Comparison of ENCODE assay signal across 11 mouse cellular contexts in the genomic region with DNA sequence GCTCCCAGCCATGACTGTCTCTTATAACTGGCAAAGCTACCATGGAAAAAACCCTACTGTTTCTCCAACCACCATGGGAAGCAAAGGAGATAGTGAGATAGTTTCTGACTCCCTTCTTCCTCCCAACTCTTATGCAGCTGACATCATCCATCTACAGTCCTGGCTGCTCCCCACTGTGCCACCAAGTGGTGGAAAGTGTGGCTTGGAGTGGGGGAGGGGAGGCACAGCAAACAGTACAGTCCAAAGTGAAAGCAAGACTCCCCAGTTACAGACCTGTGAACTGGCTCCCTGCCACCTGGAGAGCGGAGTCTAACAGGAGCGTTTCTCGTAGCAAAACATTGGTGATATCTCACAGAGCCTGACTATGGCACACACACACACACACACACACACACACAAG. TPM values are rescaled to one million over a fixed set of nuclear protein-coding genes. Genes with fewer than 3 reads are reported as not detected.
DNase-seq lines count a peak whose midpoint lies in the region; ATAC-seq and TF ChIP-seq lines count a peak whose summit lies in the region.
"Had no signal": no experiment of that assay in that cellular context is flagged by ENCODE, and none has a peak within 500 bp of the region (broad histone marks: within the 10 kb centered on the region; RNA-seq: fewer than 3 reads in every experiment).

No protein-coding gene starts in this region.

- peak; percentile 14; the same call in 1 of the 2 replicates for TF ChIP-seq CTCF in lung, embryonic 14.5 days (IDR thresholded peaks at IDR 0.05; ENCODE audit: low read depth)

- H3K27ac ChIP-seq in lung, embryonic 14.5 days (ENCODE audit: low read depth): no peak overlapping the region
- no peak overlapping the region for H3K27ac ChIP-seq in stomach, embryonic 16.5 days (ENCODE audit: low read length)
- H3K27ac ChIP-seq in hindbrain, embryonic 14.5 days: no peak overlapping the region
- H3K27ac ChIP-seq: embryonic facial prominence, embryonic 15.5 days; hindbrain, embryonic 12.5 days; midbrain, embryonic 10.5 days had no signal

- no peaks in the 10 kb centered on the region for H3K9me3 ChIP-seq in lung, embryonic 14.5 days (ENCODE audit: low read depth, low read length)
- H3K9me3 ChIP-seq in stomach, embryonic 16.5 days (replicated peaks; ENCODE audit: control insufficient read depth, low read length): no peaks in the 10 kb centered on the region
- H3K9me3 ChIP-seq in hindbrain, embryonic 14.5 days (ENCODE audit: control insufficient read depth, low read length): no peaks in the 10 kb centered on the region
- H3K9me3 ChIP-seq: embryonic facial prominence, embryonic 15.5 days; hindbrain, embryonic 12.5 days; midbrain, embryonic 10.5 days had no signal

- H3K4me2 ChIP-seq in lung, embryonic 14.5 days: no peak overlapping the region
- no peak overlapping the region for H3K4me2 ChIP-seq in stomach, embryonic 16.5 days (ENCODE audit: low read depth, low read length)
- no peak overlapping the region for H3K4me2 ChIP-seq in hindbrain, embryonic 14.5 days (replicated peaks)
- H3K4me2 ChIP-seq: embryonic facial prominence, embryonic 15.5 days; hindbrain, embryonic 12.5 days had no signal

- H3K36me3 ChIP-seq in lung, embryonic 14.5 days (ENCODE audit: insufficient read depth): no peaks in the 10 kb centered on the region
- no peaks in the 10 kb centered on the region for H3K36me3 ChIP-seq in stomach, embryonic 16.5 days (ENCODE audit: control insufficient read depth, insufficient read depth, low read length)
- no peaks in the 10 kb centered on the region for H3K36me3 ChIP-seq in hindbrain, embryonic 14.5 days (replicated peaks; ENCODE audit: control insufficient read depth, insufficient read depth)
- H3K36me3 ChIP-seq: embryonic facial prominence, embryonic 15.5 days; hindbrain, embryonic 12.5 days; midbrain, embryonic 10.5 days had no signal

- no peak overlapping the region for H3K4me3 ChIP-seq in lung, embryonic 14.5 days (ENCODE audit: low read depth, low read length)
- H3K4me3 ChIP-seq in stomach, embryonic 16.5 days (replicated peaks; ENCODE audit: low read length): no peak overlapping the region
- H3K4me3 ChIP-seq in hindbrain, embryonic 14.5 days (replicated peaks; ENCODE audit: low read length): no peak overlapping the region
- H3K4me3 ChIP-seq: embryonic facial prominence, embryonic 15.5 days; hindbrain, embryonic 12.5 days; midbrain, embryonic 10.5 days had no signal

- H3K27me3 ChIP-seq in lung, embryonic 14.5 days (ENCODE audit: insufficient read depth, low read length): no peaks in the 10 kb centered on the region
- no peaks in the 10 kb centered on the region for H3K27me3 ChIP-seq in stomach, embryonic 16.5 days (ENCODE audit: control insufficient read depth, insufficient read depth, low read length)
- no peaks in the 10 kb centered on the region for H3K27me3 ChIP-seq in hindbrain, embryonic 14.5 days (ENCODE audit: control insufficient read depth, insufficient read depth, low read length)
- H3K27me3 ChIP-seq: embryonic facial prominence, embryonic 15.5 days had no signal

- H3K9ac ChIP-seq in lung, embryonic 14.5 days: no peak overlapping the region
- no peak overlapping the region for H3K9ac ChIP-seq in stomach, embryonic 16.5 days (ENCODE audit: low read length)
- H3K9ac ChIP-seq in hindbrain, embryonic 14.5 days: no peak overlapping the region
- H3K9ac ChIP-seq: embryonic facial prominence, embryonic 15.5 days; hindbrain, embryonic 12.5 days had no signal

- 68% methylated on average over 3 of the region's 3 CpGs for WGBS in lung, embryonic 14.5 days
- 75% methylated on average over 3 of the region's 3 CpGs for WGBS in stomach, embryonic 16.5 days
- WGBS in hindbrain, embryonic 14.5 days: 90% methylated on average over 3 of the region's 3 CpGs

- ATAC-seq in lung, embryonic 14.5 days (ENCODE audit: insufficient read depth): no peak
- ATAC-seq in stomach, embryonic 16.5 days (ENCODE audit: insufficient read depth, low FRiP score): 0 out of 2 replicates have a peak, but pooled peaks have one; percentile 41
- ATAC-seq in hindbrain, embryonic 14.5 days (ENCODE audit: low FRiP score): no peak

- H3K4me1 ChIP-seq in lung, embryonic 14.5 days (ENCODE audit: insufficient read depth): no peaks in the 10 kb centered on the region
- H3K4me1 ChIP-seq in stomach, embryonic 16.5 days (ENCODE audit: control insufficient read depth, insufficient read depth, low read length): peaks cover 4% of the 10 kb centered on the region; the same call in 1 of the 2 replicates
- H3K4me1 ChIP-seq in hindbrain, embryonic 14.5 days (replicated peaks; ENCODE audit: control insufficient read depth, insufficient read depth, low read length): no peaks in the 10 kb centered on the region
- H3K4me1 ChIP-seq: embryonic facial prominence, embryonic 15.5 days had no signal

- DNase-seq in lung, embryonic 14.5 days: no peak
- no peak for DNase-seq in lung, postnatal 14 days
- peak; percentile 40 for DNase-seq in R1 (ENCODE audit: low read depth, low spot score)
- peak; percentile 57 for DNase-seq in kidney, postnatal 10 days
- no peak for DNase-seq in hindbrain, embryonic 14.5 days (ENCODE audit: low spot score)
- DNase-seq in adrenal gland, adult 2 months: no peak
- DNase-seq in heart, adult 18-20 months: no peak

RNA-seq across cellular contexts. Expression of gene Mrpl46, which starts 20.5 kb away (rescaled TPM):
- 67.2 and 68.6 TPM in 2 replicates for polyA plus RNA-seq in lung, embryonic 14.5 days (2014; fragmentation: Nextera tagmentation; extraction: Ambion mirVana)
- 54.7 and 63.2 TPM in 2 replicates for polyA plus RNA-seq in stomach, embryonic 16.5 days (2015; fragmentation: Nextera tagmentation; extraction: Ambion mirVana)
- 58.3 and 62.1 TPM in 2 replicates for polyA plus RNA-seq in hindbrain, embryonic 14.5 days (2014; fragmentation: Nextera tagmentation; extraction: Ambion mirVana)
- total RNA-seq in adrenal gland, adult 2 months (2021): 10 to 100 TPM; 39.3 to 52.6 TPM
- polyA plus RNA-seq in adrenal gland, adult 2 months (2012; rRNA removed): 11.6 and 13.5 TPM in 2 replicates
- total RNA-seq in heart, adult 18-20 months (2021): 10 to 100 TPM; 52.6 to 59.5 TPM

RNA-seq across cellular contexts. Expression of gene Mrps11, which starts 20.9 kb away (rescaled TPM):
- polyA plus RNA-seq in lung, embryonic 14.5 days (2014; fragmentation: Nextera tagmentation; extraction: Ambion mirVana): 74.5 and 77.6 TPM in 2 replicates
- polyA plus RNA-seq in stomach, embryonic 16.5 days (2015; fragmentation: Nextera tagmentation; extraction: Ambion mirVana): 64.0 and 65.6 TPM in 2 replicates
- 62.6 and 65.6 TPM in 2 replicates for polyA plus RNA-seq in hindbrain, embryonic 14.5 days (2014; fragmentation: Nextera tagmentation; extraction: Ambion mirVana)
- 100 to 1,000 TPM in 1 of 2 experiments, 10 to 100 TPM in 1; 84.2 to 116 TPM for total RNA-seq in adrenal gland, adult 2 months (2021)
- 69.0 and 77.7 TPM in 2 replicates for polyA plus RNA-seq in adrenal gland, adult 2 months (2012; rRNA removed)
- total RNA-seq in heart, adult 18-20 months (2021): 10 to 100 TPM; 39.5 to 40.1 TPM

RNA-seq across cellular contexts. Expression of gene Det1, which starts 43.2 kb away (rescaled TPM):
- 19.7 and 22.0 TPM in 2 replicates for polyA plus RNA-seq in lung, embryonic 14.5 days (2014; fragmentation: Nextera tagmentation; extraction: Ambion mirVana)
- polyA plus RNA-seq in stomach, embryonic 16.5 days (2015; fragmentation: Nextera tagmentation; extraction: Ambion mirVana): 14.7 and 16.4 TPM in 2 replicates
- polyA plus RNA-seq in hindbrain, embryonic 14.5 days (2014; fragmentation: Nextera tagmentation; extraction: Ambion mirVana): 12.7 and 13.5 TPM in 2 replicates
- total RNA-seq in adrenal gland, adult 2 months (2021): 10 to 100 TPM; 13.0 to 13.3 TPM
- polyA plus RNA-seq in adrenal gland, adult 2 months (2012; rRNA removed): 14.0 and 14.4 TPM in 2 replicates
- 10 to 100 TPM; 13.9 to 16.5 TPM for total RNA-seq in heart, adult 18-20 months (2021)

Comparison
In these comparisons a context has a peak if more than half of its experiments do, and no peak if none do; other contexts are left out.
1. DNase-seq: peak in R1 (single experiment) and kidney, postnatal 10 days (single experiment); none in lung, embryonic 14.5 days (single experiment), lung, postnatal 14 days (single experiment), hindbrain, embryonic 14.5 days (single experiment), adrenal gland, adult 2 months (single experiment) and heart, adult 18-20 months (0 of 2).